Mouse (Mus musculus) T-helper 1 cell (primary cell): ENCODE measurements around the gene Sec14l2.

Experiments used
- in situ Hi-C: fragments of 300-600 bp; cut with MboI, MseI; formaldehyde crosslinking; loops from one replicate; pipeline ENCODE4 v1.15.1; 2025; ENCODE audit warnings: high pct_unique_total_duplicates

Gene Sec14l2

GRCm38 (mm10) chr11:4060866-4061575 is 62.2 kb downstream of the Sec14l2 start:
- in situ Hi-C loops, result no loop called here

GRCm38 (mm10) chr11:4053586-4053985 is 69.6 kb downstream of the Sec14l2 start:
- in situ Hi-C loops, result loop anchor here (5.0 kb wide), 1 partner anchor 79 kb away; no protein-coding TSS in a partner anchor

GRCm38 (mm10) chr11:4048438-4048837 is 74.8 kb downstream of the Sec14l2 start:
- in situ Hi-C loops, result no loop called here

GRCm38 (mm10) chr11:4047766-4048165 is 75.4 kb downstream of the Sec14l2 start:
- in situ Hi-C loops, result no loop called here
